Mouse (Mus musculus) NIH3T3 (cell line): ENCODE data around the gene Grm7.

ENCODE experiments used
- DNase-seq: peaks from one replicate; pipeline ENCODE4 v3.0.0-alpha.2; 2012; ENCODE audit warnings: low read depth

The Grm7 gene

GRCm38 (mm10) chr6:111368551-111368950 lies 723.2 kb downstream of the Grm7 start:
- DNase-seq, result no peak

- DNase-seq, result no peak
These were observed 723.6 kb downstream of the Grm7 start for GRCm38 (mm10) chr6:111369013-111369412.

GRCm38 (mm10) chr6:111371581-111372349 lies 726.4 kb downstream of the Grm7 start:
- DNase-seq, result no peak

GRCm38 (mm10) chr6:111372626-111373380 lies 727.4 kb downstream of the Grm7 start:
- DNase-seq, result no peak

GRCm38 (mm10) chr6:111380710-111381109 lies 735.3 kb downstream of the Grm7 start:
- DNase-seq, result no peak

GRCm38 (mm10) chr6:111408750-111409149 lies 763.4 kb downstream of the Grm7 start:
- no peak for DNase-seq

- DNase-seq, result no peak
These were observed 779.4 kb downstream of the Grm7 start for GRCm38 (mm10) chr6:111424737-111425136.

GRCm38 (mm10) chr6:111446228-111446627 lies 800.8 kb downstream of the Grm7 start:
- DNase-seq, result no peak

GRCm38 (mm10) chr6:111447851-111448250 lies 802.5 kb downstream of the Grm7 start:
- DNase-seq, result no peak

- DNase-seq, result no peak
These were observed 803.8 kb downstream of the Grm7 start for GRCm38 (mm10) chr6:111449054-111449783.

- DNase-seq, result no peak
These were observed 836.5 kb downstream of the Grm7 start for GRCm38 (mm10) chr6:111481866-111482265.

- DNase-seq, result no peak
These were observed 840.7 kb downstream of the Grm7 start for GRCm38 (mm10) chr6:111486081-111486480.

GRCm38 (mm10) chr6:111487556-111487955 lies 842.2 kb downstream of the Grm7 start:
- no peak for DNase-seq

GRCm38 (mm10) chr6:111492166-111492565 lies 846.8 kb downstream of the Grm7 start:
- DNase-seq, result no peak

GRCm38 (mm10) chr6:111499542-111499941 lies 854.2 kb downstream of the Grm7 start:
- no peak for DNase-seq

GRCm38 (mm10) chr6:111510768-111511459 lies 865.5 kb downstream of the Grm7 start:
- no peak for DNase-seq

- no peak for DNase-seq
These were observed 867.0 kb downstream of the Grm7 start for GRCm38 (mm10) chr6:111512359-111512758.

GRCm38 (mm10) chr6:111521229-111521628 lies 875.8 kb downstream of the Grm7 start:
- DNase-seq, result no peak

GRCm38 (mm10) chr6:111522122-111522521 lies 876.7 kb downstream of the Grm7 start:
- DNase-seq, result no peak

- DNase-seq, result no peak
These were observed 884.6 kb downstream of the Grm7 start for GRCm38 (mm10) chr6:111529985-111530384.

- no peak for DNase-seq
These were observed 913.2 kb downstream of the Grm7 start for GRCm38 (mm10) chr6:111558588-111558987.

- no peak for DNase-seq
These were observed 914.1 kb downstream of the Grm7 start for GRCm38 (mm10) chr6:111559459-111559858.
